Mouse (Mus musculus): ENCODE results near the gene Fbln1.

DNA sequence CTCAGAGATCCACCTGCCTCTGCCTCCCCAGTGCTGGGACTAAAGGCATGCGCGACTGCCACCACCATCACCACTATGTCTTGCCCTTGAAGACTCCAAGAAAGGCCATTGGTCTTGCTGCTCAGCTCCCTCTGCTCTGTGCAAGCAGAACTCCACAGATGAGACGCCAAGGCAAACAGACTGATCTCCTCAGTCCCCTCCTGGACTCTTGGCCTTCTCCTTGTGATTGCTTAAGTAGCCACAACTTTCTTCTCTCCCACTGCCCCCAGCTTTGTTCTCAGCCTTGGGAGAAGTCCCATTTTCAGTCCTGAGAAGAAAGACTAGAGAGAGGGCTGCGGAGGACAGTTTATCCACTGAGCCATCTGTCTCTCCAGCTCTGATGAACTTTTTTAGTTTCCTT is 23.7 kb upstream of the Fbln1 start:
- TF ChIP-seq CTCF (IDR thresholded peaks at IDR 0.05; ENCODE audit: extremely low read depth, insufficient read depth, low read length) (no peak), POLR2A (IDR thresholded peaks at IDR 0.05; ENCODE audit: extremely low read depth, insufficient read depth, low read length) (no peak)

All from cortical plate, adult 2 months (tissue).